Mouse (Mus musculus) embryonic facial prominence, embryonic 14.5 days (tissue): ENCODE data around the gene Cdipt. TPM values are rescaled to one million over a fixed set of nuclear protein-coding genes. Genes with fewer than 3 reads are reported as not detected.

Experiments used
- ATAC-seq: fragments of 200-750 bp; cut with Nextera tagmentation; 2 replicates; pipeline ENCODE4 v1.8.0; 2017; ENCODE audit warnings: low read depth, moderate number of reproducible peaks, moderate TSS enrichment
- DNase-seq: peaks from one replicate; pipeline ENCODE4 v3.0.0-alpha.2; 2015; ENCODE audit warnings: low spot score
- H3K27ac ChIP-seq: fragments of 300-500 bp; sonication (generic); replicated peaks from 2 replicates; pipeline ENCODE4 v1.5.1; 2014; ENCODE audit warnings: low read depth, mild to moderate bottlenecking, low read length, moderate library complexity
- H3K27me3 ChIP-seq: fragments of 300-500 bp; sonication (generic); replicated peaks from 2 replicates; pipeline ENCODE4 v1.6.1; 2014; ENCODE audit warnings: low read length; ENCODE audit not compliant: control insufficient read depth, insufficient read depth
- H3K36me3 ChIP-seq: fragments of 300-500 bp; sonication (generic); 2 replicates; pipeline ENCODE4 v1.6.1; 2014; ENCODE audit warnings: low read length, mixed read lengths; ENCODE audit not compliant: control insufficient read depth, insufficient read depth
- H3K4me1 ChIP-seq: fragments of 300-500 bp; sonication (generic); 2 replicates; pipeline ENCODE4 v1.6.1; 2014; ENCODE audit warnings: antibody characterized with exemption, low read length; ENCODE audit not compliant: control insufficient read depth, insufficient read depth
- H3K4me2 ChIP-seq: fragments of 300-500 bp; sonication (generic); 2 replicates; pipeline ENCODE4 v1.6.1; 2014; ENCODE audit warnings: low read depth, mild to moderate bottlenecking, low read length, moderate library complexity, mixed read lengths
- H3K4me3 ChIP-seq: fragments of 300-500 bp; sonication (generic); 2 replicates; pipeline ENCODE4 v1.5.1; 2014; ENCODE audit warnings: low read depth, mild to moderate bottlenecking, low read length
- H3K9ac ChIP-seq: fragments of 300-500 bp; sonication (generic); 2 replicates; pipeline ENCODE4 v1.6.1; 2014; ENCODE audit warnings: low read depth, mild to moderate bottlenecking, low read length, moderate library complexity, mixed read lengths
- H3K9me3 ChIP-seq: fragments of 300-500 bp; sonication (generic); 2 replicates; pipeline ENCODE4 v1.6.1; 2016; ENCODE audit warnings: low read length; ENCODE audit not compliant: control insufficient read depth
- WGBS: fragments of 180-500 bp; shearing (Covaris S2); extraction: QIAGEN DNeasy Blood & Tissue Kit; methylation state at CpG from one replicate; pipeline ENCODE4 v1.1.7; 2014; 5-methylcytosine and 5-hydroxymethylcytosine counted together
- polyA plus RNA-seq: library from polyadenylated mRNA; unstranded; fragments of >200 nt; fragmentation: Nextera tagmentation; extraction: Ambion mirVana; gene quantifications from 2 replicates; pipeline ENCODE4 v1.2.1, GENCODE M21; 2014

Gene Cdipt
- polyA plus RNA-seq, 1 experiment from 2014 or later: 88.0 TPM

GRCm38 (mm10) chr7:126961965-126962364 is 13.7 kb upstream of the Cdipt start:
- Histone ChIP-seq H3K4me2 (no peak overlapping the region), H3K4me3 (no peak overlapping the region), H3K27ac (no peak overlapping the region), H3K9me3 (no peaks in the 10 kb centered on the region), H3K27me3 (peaks cover 13% of the 10 kb centered on the region; the same call in 1 of the 2 replicates), H3K4me1 (no peaks in the 10 kb centered on the region), H3K36me3 (no peaks in the 10 kb centered on the region), H3K9ac (no peak overlapping the region)
- ATAC-seq: no peak
- DNase-seq: no peak
- 91% methylated on average over 4 of the region's 4 CpGs for WGBS

DNA sequence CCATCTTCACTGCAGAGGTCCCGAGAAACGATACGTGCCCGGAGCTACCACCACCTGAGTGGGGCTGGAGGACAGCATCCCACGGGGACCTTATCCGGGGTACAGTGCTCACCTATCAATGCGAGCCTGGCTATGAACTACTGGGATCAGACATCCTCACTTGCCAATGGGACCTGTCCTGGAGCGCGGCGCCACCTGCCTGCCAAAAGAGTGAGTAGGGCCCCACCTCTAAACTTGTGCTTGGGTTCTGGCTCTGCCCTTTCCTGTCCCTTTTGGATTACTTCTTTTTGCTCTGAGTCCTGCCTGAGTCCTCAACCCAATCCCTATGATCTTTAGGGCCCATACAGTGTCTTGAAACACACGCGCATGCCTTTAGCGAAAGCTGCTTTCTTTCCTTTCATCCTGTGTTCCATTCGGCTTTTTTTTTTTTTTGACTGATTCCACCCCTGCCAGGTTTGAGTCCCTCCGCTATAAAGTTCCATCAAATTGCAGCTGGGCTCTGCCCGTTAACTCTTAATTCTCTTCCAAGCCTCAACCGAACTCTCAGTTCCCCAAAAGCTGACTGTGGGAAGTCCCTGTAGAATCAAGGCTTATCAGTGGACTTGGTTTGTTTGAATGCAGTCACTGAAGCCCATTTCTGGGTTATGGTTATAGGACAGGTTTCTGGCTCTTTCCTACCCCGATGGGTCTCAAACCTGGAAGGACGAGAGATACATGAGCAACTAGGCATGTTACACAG is 12.0 kb upstream of the Cdipt start:
- peak overlapping the region; percentile 11; the same call in 1 of the 2 replicates for H3K4me2 ChIP-seq
- ATAC-seq (peak; percentile 60; the same call in 1 of the 2 replicates), DNase-seq (peak; percentile 34)
- WGBS: 27% methylated on average over 19 of the region's 19 CpGs
- H3K4me1 ChIP-seq: no peaks in the 10 kb centered on the region
- no peak overlapping the region for H3K27ac ChIP-seq
- H3K9me3 ChIP-seq: no peaks in the 10 kb centered on the region
- H3K9ac ChIP-seq: no peak overlapping the region
- peaks cover 13% of the 10 kb centered on the region; the same call in 1 of the 2 replicates for H3K27me3 ChIP-seq
- no peak overlapping the region for H3K4me3 ChIP-seq
- no peaks in the 10 kb centered on the region for H3K36me3 ChIP-seq

DNA sequence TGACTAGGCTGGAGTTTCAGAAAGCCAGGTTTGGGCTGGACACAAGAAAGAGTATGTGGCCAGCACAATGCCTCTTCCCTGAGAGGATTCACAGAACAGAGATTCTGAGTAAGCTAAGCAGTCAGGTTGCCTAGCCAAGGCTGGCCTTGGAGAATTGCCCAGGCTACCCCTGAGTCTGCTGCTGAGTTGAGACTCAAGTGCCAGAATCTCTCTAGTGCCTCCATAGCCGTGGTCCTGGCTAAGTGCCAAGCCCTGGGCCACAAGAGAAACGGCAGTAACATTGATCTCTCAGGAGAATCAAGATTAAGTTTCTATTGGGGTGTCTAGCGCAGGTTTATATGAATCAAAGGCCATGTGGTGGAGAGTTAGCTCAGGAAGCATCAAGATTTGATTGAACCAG is 10.1 kb upstream of the Cdipt start:
- Histone ChIP-seq H3K27me3 (peaks cover 13% of the 10 kb centered on the region; the same call in 1 of the 2 replicates), H3K27ac (no peak overlapping the region), H3K4me1 (no peaks in the 10 kb centered on the region), H3K36me3 (no peaks in the 10 kb centered on the region), H3K4me2 (no peak overlapping the region), H3K4me3 (no peak overlapping the region), H3K9ac (no peak overlapping the region), H3K9me3 (no peaks in the 10 kb centered on the region)
- DNase-seq (no peak), ATAC-seq (no peak)
- WGBS: 58% methylated on average over 3 of the region's 3 CpGs

DNA sequence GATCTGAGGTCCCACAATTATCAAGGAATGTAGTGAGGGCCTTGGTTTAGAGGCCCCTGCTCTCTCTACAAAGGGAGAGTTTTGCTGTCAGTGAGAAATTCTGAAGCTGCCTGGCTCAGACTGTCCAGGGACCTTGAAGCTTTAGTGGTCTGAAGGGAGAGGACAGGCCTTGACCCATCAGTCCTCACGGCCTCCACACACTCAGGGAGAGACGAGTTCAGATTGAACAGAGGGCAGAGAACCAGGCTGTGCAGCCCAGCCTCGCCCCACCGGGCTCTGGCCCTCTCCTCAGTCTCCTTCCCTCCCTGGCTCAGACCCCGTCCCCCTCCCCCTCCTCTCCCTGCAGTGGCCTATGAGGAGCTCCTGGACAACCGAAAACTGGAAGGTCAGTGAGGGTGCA is 8.4 kb upstream of the Cdipt start:
- DNase-seq (no peak), ATAC-seq (no peak)
- Histone ChIP-seq H3K4me1 (no peaks in the 10 kb centered on the region), H3K4me2 (no peak overlapping the region), H3K27ac (no peak overlapping the region), H3K36me3 (no peaks in the 10 kb centered on the region), H3K9me3 (no peaks in the 10 kb centered on the region), H3K9ac (no peak overlapping the region), H3K27me3 (peaks cover 13% of the 10 kb centered on the region; the same call in 1 of the 2 replicates), H3K4me3 (no peak overlapping the region)
- WGBS: 62% methylated on average over 6 of the region's 6 CpGs

DNA sequence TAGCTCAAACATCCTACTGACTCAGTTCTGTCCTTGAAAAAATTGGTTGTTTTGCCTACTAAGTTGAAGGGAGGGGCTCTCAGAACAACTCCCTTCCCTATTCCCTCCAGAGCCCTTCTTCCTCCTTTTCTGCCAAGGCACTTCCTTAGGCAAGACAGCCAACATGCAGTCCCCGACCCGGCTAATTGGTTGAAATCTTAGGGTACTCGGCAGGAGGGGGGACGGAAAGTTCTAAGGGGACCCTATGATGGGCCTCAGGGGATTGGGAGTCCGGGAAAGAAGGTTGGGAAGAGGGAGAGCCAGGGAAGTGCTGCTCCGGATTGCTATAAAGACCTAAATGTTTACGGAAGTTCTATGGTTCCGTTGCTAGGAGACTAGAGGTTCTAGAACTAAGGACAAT is 221 bp upstream of the Cdipt start:
- DNase-seq: no peak
- peak overlapping the region; percentile 88 for H3K4me2 ChIP-seq
- no peaks in the 10 kb centered on the region for H3K27me3 ChIP-seq
- 11% methylated on average over 8 of the region's 8 CpGs for WGBS
- H3K4me1 ChIP-seq: peaks cover 8% of the 10 kb centered on the region
- H3K9me3 ChIP-seq: no peaks in the 10 kb centered on the region
- peak overlapping the region; percentile 78 for H3K4me3 ChIP-seq
- ATAC-seq: no peak; the same call in 1 of the 2 replicates
- no peak overlapping the region for H3K27ac ChIP-seq
- peak overlapping the region; percentile 89; the same call in 1 of the 2 replicates for H3K9ac ChIP-seq
- peaks cover 28% of the 10 kb centered on the region for H3K36me3 ChIP-seq

GRCm38 (mm10) chr7:126975950-126976866 is 494 bp downstream of the Cdipt start, which contains the start of gene Cdiptos:
Gene Cdiptos (minus strand): TSS chr7:126976098.
- Histone ChIP-seq H3K9ac (peak within 1 kb of the TSS; percentile 89), H3K9me3 (no peaks in the 10 kb centered on the region), H3K4me3 (peak within 1 kb of the TSS; percentile 78), H3K36me3 (peaks cover 31% of the 10 kb centered on the region), H3K27ac (peak within 1 kb of the TSS; percentile 90), H3K4me1 (peaks cover 8% of the 10 kb centered on the region), H3K27me3 (no peaks in the 10 kb centered on the region), H3K4me2 (peak within 1 kb of the TSS; percentile 88)
- WGBS: under 1% methylated on average over 42 of the region's 55 CpGs
- peak; percentile 99 for DNase-seq
- peak; percentile 98 for ATAC-seq

DNA sequence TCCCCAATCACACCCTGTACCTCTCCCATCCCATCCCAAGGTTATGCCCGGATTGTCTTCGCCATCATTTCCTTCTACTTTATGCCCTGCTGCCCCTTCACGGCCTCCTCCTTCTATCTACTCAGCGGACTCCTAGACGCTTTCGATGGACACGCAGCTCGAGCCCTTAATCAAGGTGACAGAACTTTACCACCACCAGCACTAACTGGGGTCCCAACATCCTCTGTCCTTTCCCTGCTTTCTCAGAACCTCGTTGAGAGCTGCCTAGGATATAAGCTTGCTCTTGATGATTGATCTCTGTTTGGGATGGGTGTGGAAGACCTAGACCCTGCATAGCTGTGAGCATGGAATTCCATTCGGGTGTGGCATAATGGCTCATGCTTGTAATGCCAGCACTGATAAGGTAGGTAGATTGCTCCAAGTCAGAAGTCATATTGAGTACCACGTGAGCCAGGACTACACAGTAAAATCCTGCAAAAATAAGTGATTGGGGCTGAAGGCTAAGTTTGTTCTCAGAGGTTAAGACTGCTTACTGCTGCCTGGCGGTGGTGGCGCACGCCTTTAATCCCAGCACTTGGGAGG is 1.3 kb downstream of the Cdipt start:
- peak overlapping the region; percentile 88 for H3K4me2 ChIP-seq
- H3K9ac ChIP-seq: peak overlapping the region; percentile 89
- H3K4me3 ChIP-seq: peak overlapping the region; percentile 78
- peaks cover 31% of the 10 kb centered on the region for H3K36me3 ChIP-seq
- DNase-seq: no peak
- no peaks in the 10 kb centered on the region for H3K27me3 ChIP-seq
- H3K27ac ChIP-seq: no peak overlapping the region; the same call in 1 of the 2 replicates
- ATAC-seq: no peak
- H3K9me3 ChIP-seq: no peaks in the 10 kb centered on the region
- peaks cover 8% of the 10 kb centered on the region for H3K4me1 ChIP-seq
- 26% methylated on average over 14 of the region's 14 CpGs for WGBS

DNA sequence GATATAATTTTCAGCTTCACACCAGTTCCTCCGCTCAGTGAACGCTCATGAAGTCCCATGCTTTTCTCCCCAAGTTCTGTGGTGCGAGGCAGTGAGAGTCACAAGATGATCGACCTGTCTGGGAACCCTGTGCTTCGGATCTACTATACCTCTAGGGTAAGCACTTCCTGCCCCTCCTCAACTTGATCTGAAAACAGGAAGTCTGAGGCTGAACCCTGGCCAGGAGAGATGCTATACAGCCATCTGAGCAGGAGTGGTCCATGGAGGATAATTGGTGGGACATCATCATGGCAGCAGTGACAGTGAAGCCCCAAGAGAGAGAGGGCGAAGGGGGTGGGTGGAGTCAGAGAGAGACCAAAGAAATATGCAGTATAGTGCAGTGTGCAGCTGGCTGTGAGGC is 3.1 kb downstream of the Cdipt start:
- no peaks in the 10 kb centered on the region for H3K9me3 ChIP-seq
- 87% methylated on average over 6 of the region's 6 CpGs for WGBS
- no peak for DNase-seq
- peaks cover 8% of the 10 kb centered on the region for H3K4me1 ChIP-seq
- H3K36me3 ChIP-seq: peaks cover 31% of the 10 kb centered on the region
- H3K4me3 ChIP-seq: no peak overlapping the region
- ATAC-seq: no peak
- H3K4me2 ChIP-seq: no peak overlapping the region
- H3K9ac ChIP-seq: no peak overlapping the region
- H3K27me3 ChIP-seq: no peaks in the 10 kb centered on the region
- H3K27ac ChIP-seq: no peak overlapping the region
